Mouse (Mus musculus) hindbrain, embryonic 10.5 days (tissue): ENCODE measurements around the gene Kctd7. TPM values are rescaled to one million over a fixed set of nuclear protein-coding genes. Genes with fewer than 3 reads are reported as not detected.

ENCODE experiments used
- DNase-seq: peaks from one replicate; pipeline ENCODE4 v3.0.0-alpha.2; 2017; ENCODE audit warnings: low spot score
- H3K27ac ChIP-seq: fragments of 300-500 bp; sonication (generic); 2 replicates; pipeline ENCODE4 v1.5.1; 2016; ENCODE audit warnings: mild to moderate bottlenecking, moderate library complexity
- H3K27me3 ChIP-seq: fragments of 300-500 bp; sonication (generic); 2 replicates; pipeline ENCODE4 v1.6.1; 2016; ENCODE audit warnings: mild to moderate bottlenecking; ENCODE audit not compliant: poor library complexity, insufficient read depth, severe bottlenecking
- H3K36me3 ChIP-seq: fragments of 300-500 bp; sonication (generic); 2 replicates; pipeline ENCODE4 v1.6.1; 2016; ENCODE audit warnings: mild to moderate bottlenecking, moderate library complexity
- H3K4me1 ChIP-seq: fragments of 300-500 bp; sonication (generic); replicated peaks from 2 replicates; pipeline ENCODE4 v1.6.1; 2016; ENCODE audit warnings: mild to moderate bottlenecking
- H3K4me3 ChIP-seq: fragments of 300-500 bp; sonication (generic); 2 replicates; pipeline ENCODE4 v1.5.1; 2016; ENCODE audit warnings: mild to moderate bottlenecking, moderate library complexity
- H3K9me3 ChIP-seq: fragments of 300-500 bp; sonication (generic); 2 replicates; pipeline ENCODE4 v1.6.1; 2016; ENCODE audit warnings: mild to moderate bottlenecking, moderate library complexity
- WGBS: fragments of 180-500 bp; shearing (Covaris S2); methylation state at CpG from one replicate; pipeline ENCODE4 v1.1.7; 2016; 5-methylcytosine and 5-hydroxymethylcytosine counted together
- polyA plus RNA-seq: library from polyadenylated mRNA; unstranded; fragments of >200 nt; fragmentation: Nextera tagmentation; extraction: Ambion mirVana; gene quantifications from 2 replicates; pipeline ENCODE4 v1.2.1, GENCODE M21; 2016

Gene Kctd7
- polyA plus RNA-seq, 1 experiment from 2014 or later = 6.6 TPM

- 92% methylated on average over 10 of the region's 10 CpGs for WGBS
- Histone ChIP-seq H3K36me3 (peaks cover 72% of the 10 kb centered on the region), H3K27ac (no peak overlapping the region), H3K4me1 (no peaks in the 10 kb centered on the region), H3K4me3 (no peak overlapping the region), H3K9me3 (no peaks in the 10 kb centered on the region), H3K27me3 (no peaks in the 10 kb centered on the region)
- no peak for DNase-seq
Measured at GRCm38 (mm10) chr5:130200233-130201029, 55.8 kb downstream of the Kctd7 start.

- no peak overlapping the region for H3K4me3 ChIP-seq
- H3K9me3 ChIP-seq = no peaks in the 10 kb centered on the region
- no peaks in the 10 kb centered on the region for H3K4me1 ChIP-seq
- H3K27me3 ChIP-seq = no peaks in the 10 kb centered on the region
- no peak overlapping the region for H3K27ac ChIP-seq
- no peak for DNase-seq
- 90% methylated on average over 4 of the region's 4 CpGs for WGBS
- peaks cover 75% of the 10 kb centered on the region for H3K36me3 ChIP-seq
Measured at GRCm38 (mm10) chr5:130203948-130204347, 59.3 kb downstream of the Kctd7 start.

GRCm38 (mm10) chr5:130204560-130204959 is 59.9 kb downstream of the Kctd7 start:
- DNase-seq = no peak
- WGBS = 87% methylated on average over 6 of the region's 6 CpGs
- Histone ChIP-seq H3K36me3 (peaks cover 75% of the 10 kb centered on the region), H3K27ac (no peak overlapping the region), H3K27me3 (no peaks in the 10 kb centered on the region), H3K9me3 (no peaks in the 10 kb centered on the region), H3K4me1 (no peaks in the 10 kb centered on the region), H3K4me3 (no peak overlapping the region)

Other genes starting within 250 kb of the Kctd7 start
- gene Zbed5, start 249.1 kb upstream of the Kctd7 start, polyA plus RNA-seq = 6.2 and 6.7 TPM in 2 replicates
- gene Phkg1, start 246.3 kb upstream of the Kctd7 start, polyA plus RNA-seq = 0.10 and 0.26 TPM in 2 replicates
- 3.5 and 4.3 TPM in 2 replicates for gene Nupr1l, start 236.3 kb upstream of the Kctd7 start, polyA plus RNA-seq
- gene Vkorc1l1, start 202.9 kb upstream of the Kctd7 start, polyA plus RNA-seq = 32.1 and 32.4 TPM in 2 replicates
- gene Gusb, start 141.8 kb upstream of the Kctd7 start, polyA plus RNA-seq = 36.1 and 40.5 TPM in 2 replicates
- gene Asl, start 115.6 kb upstream of the Kctd7 start, polyA plus RNA-seq = 37.9 and 40.8 TPM in 2 replicates
- gene Crcp, start 115.6 kb upstream of the Kctd7 start, polyA plus RNA-seq = 57.6 and 61.3 TPM in 2 replicates
- 50.0 and 50.3 TPM in 2 replicates for gene Tpst1, start 71.5 kb upstream of the Kctd7 start, polyA plus RNA-seq
- 23.5 and 27.3 TPM in 2 replicates for gene Rabgef1, start 26.9 kb downstream of the Kctd7 start, polyA plus RNA-seq
- 33.6 and 38.0 TPM in 2 replicates for gene Tmem248, start 72.2 kb downstream of the Kctd7 start, polyA plus RNA-seq
- gene Sbds, start 110.7 kb downstream of the Kctd7 start, polyA plus RNA-seq = 64.4 and 77.3 TPM in 2 replicates
- 32.9 and 33.7 TPM in 2 replicates for gene Tyw1, start 110.8 kb downstream of the Kctd7 start, polyA plus RNA-seq
- gene Caln1, start 224.6 kb downstream of the Kctd7 start, polyA plus RNA-seq = 0.34 and 0.93 TPM in 2 replicates
- not detected in 2 replicates for gene A330070K13Rik, start 239.8 kb downstream of the Kctd7 start, polyA plus RNA-seq